Mouse (Mus musculus) intestine, postnatal 0 days (tissue): ENCODE results near the gene Car7. TPM values are rescaled to one million over a fixed set of nuclear protein-coding genes. Genes with fewer than 3 reads are reported as not detected.

Source experiments
- ATAC-seq: fragments of 200-750 bp; cut with Nextera tagmentation; 2 replicates; pipeline ENCODE4 v1.8.0; 2017; ENCODE audit warnings: mild to moderate bottlenecking, moderate TSS enrichment, moderate library complexity
- H3K27ac ChIP-seq: fragments of 300-500 bp; sonication (generic); 2 replicates; pipeline ENCODE4 v1.5.1; 2014; ENCODE audit warnings: mild to moderate bottlenecking, low read depth, low read length, moderate library complexity
- H3K27me3 ChIP-seq: fragments of 300-500 bp; sonication (generic); replicated peaks from 2 replicates; pipeline ENCODE4 v1.6.1; 2014; ENCODE audit warnings: low read length, mixed read lengths; ENCODE audit not compliant: control insufficient read depth, insufficient read depth
- H3K36me3 ChIP-seq: fragments of 300-500 bp; sonication (generic); 2 replicates; pipeline ENCODE4 v1.6.1; 2014; ENCODE audit warnings: mild to moderate bottlenecking, moderate library complexity; ENCODE audit not compliant: control insufficient read depth, insufficient read depth
- H3K4me1 ChIP-seq: fragments of 300-500 bp; sonication (generic); replicated peaks from 2 replicates; pipeline ENCODE4 v1.6.1; 2014; ENCODE audit warnings: antibody characterized with exemption, low read length, mixed read lengths; ENCODE audit not compliant: control insufficient read depth, insufficient read depth
- H3K4me2 ChIP-seq: fragments of 300-500 bp; sonication (generic); replicated peaks from 2 replicates; pipeline ENCODE4 v1.6.1; 2014; ENCODE audit warnings: low read depth, mild to moderate bottlenecking, moderate library complexity
- H3K4me3 ChIP-seq: fragments of 300-500 bp; sonication (generic); 2 replicates; pipeline ENCODE4 v1.5.1; 2014; ENCODE audit warnings: low read depth, low read length
- H3K9ac ChIP-seq: fragments of 300-500 bp; sonication (generic); 2 replicates; pipeline ENCODE4 v1.6.1; 2014; ENCODE audit warnings: mild to moderate bottlenecking, low read depth, low read length
- H3K9me3 ChIP-seq: fragments of 300-500 bp; sonication (generic); 2 replicates; pipeline ENCODE4 v1.6.1; 2016; ENCODE audit warnings: mixed run types; ENCODE audit not compliant: control insufficient read depth
- CTCF ChIP-seq: sonication (generic); IDR thresholded peaks from 2 replicates; pipeline ENCODE4 v1.5.1; 2016; ENCODE audit warnings: low read depth, mild to moderate bottlenecking, control low read depth, antibody characterized with exemption, moderate library complexity
- WGBS: fragments of 180-500 bp; shearing (Covaris S2); extraction: QIAGEN DNeasy Blood & Tissue Kit; methylation state at CpG from one replicate; pipeline ENCODE4 v1.1.7; 2014; 5-methylcytosine and 5-hydroxymethylcytosine counted together
- polyA plus RNA-seq: library from polyadenylated mRNA; unstranded; fragments of >200 nt; fragmentation: Nextera tagmentation; extraction: Ambion mirVana; gene quantifications from 2 replicates; pipeline ENCODE4 v1.2.1, GENCODE M21; 2015

Car7 gene
- polyA plus RNA-seq, 1 experiment from 2014 or later: 0.82 TPM

DNA sequence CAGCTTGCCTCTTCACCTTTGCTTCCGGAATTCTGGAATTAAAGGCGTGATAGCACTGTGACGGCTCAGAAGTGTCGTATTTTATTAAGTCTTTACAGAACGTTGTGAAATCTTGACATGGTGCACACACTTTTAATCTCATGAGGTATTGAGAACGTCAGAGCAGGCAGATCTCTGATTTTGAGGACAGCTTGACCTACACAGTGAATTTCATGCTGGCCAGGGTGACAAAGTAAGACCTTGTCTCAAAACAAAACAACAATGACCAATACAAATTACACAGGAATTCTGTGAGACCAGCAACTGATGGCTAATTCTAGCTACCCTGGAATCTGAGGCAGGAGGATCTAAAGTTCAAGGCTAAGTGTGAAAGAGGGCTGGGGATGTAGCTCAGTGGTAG lies 58.1 kb downstream of the Car7 start:
- no peak overlapping the region for H3K9ac ChIP-seq
- TF ChIP-seq CTCF: no peak
- ATAC-seq: no peak
- peaks cover 29% of the 10 kb centered on the region for H3K36me3 ChIP-seq
- H3K9me3 ChIP-seq: no peaks in the 10 kb centered on the region
- H3K4me1 ChIP-seq: no peaks in the 10 kb centered on the region; the same call in 1 of the 2 replicates
- peak overlapping the region; percentile 80; the same call in 1 of the 2 replicates for H3K4me2 ChIP-seq
- no peaks in the 10 kb centered on the region for H3K27me3 ChIP-seq
- 46% methylated on average over 6 of the region's 6 CpGs for WGBS
- H3K27ac ChIP-seq: no peak overlapping the region
- no peak overlapping the region for H3K4me3 ChIP-seq

DNA sequence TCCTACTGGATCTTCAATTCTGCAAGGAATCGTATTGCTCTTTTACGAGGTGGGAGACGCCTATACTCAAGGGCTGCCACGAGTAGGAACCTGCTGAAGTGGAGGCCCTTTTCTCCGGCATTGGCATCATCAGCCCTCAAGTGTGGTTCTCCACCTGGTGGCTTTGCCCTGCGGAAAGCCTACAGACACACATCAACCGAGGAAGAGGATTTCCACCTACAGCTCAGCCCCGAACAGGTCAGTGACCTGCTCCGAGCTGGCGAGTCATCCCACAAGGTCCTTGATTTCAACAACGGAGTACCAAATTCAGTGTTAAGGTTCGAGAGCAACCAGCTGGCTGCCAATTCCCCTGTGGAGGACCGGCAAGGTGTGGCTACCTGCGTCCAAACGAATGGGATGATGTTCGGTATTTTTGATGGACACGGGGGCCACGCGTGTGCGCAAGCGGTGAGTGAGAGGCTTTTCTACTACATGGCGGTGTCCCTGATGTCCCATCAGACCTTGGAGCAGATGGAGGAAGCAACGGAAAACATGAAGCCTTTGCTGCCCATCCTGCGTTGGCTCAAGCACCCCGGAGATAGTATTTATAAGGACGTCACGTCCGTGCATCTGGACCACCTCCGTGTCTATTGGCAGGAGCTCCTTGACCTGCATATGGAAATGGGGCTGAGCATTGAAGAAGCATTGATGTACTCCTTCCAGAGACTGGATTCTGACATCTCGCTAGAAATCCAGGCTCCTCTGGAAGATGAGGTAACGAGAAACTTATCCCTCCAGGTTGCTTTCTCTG lies 59.2 kb downstream of the Car7 start:
- H3K9me3 ChIP-seq: no peaks in the 10 kb centered on the region
- no peak overlapping the region for H3K9ac ChIP-seq
- no peak overlapping the region for H3K4me3 ChIP-seq
- 92% methylated on average over 31 of the region's 31 CpGs for WGBS
- no peak overlapping the region for H3K27ac ChIP-seq
- TF ChIP-seq CTCF: no peak
- H3K4me2 ChIP-seq: no peak overlapping the region
- H3K27me3 ChIP-seq: no peaks in the 10 kb centered on the region
- H3K4me1 ChIP-seq: no peaks in the 10 kb centered on the region; the same call in 1 of the 2 replicates
- no peak for ATAC-seq
- H3K36me3 ChIP-seq: peaks cover 29% of the 10 kb centered on the region

DNA sequence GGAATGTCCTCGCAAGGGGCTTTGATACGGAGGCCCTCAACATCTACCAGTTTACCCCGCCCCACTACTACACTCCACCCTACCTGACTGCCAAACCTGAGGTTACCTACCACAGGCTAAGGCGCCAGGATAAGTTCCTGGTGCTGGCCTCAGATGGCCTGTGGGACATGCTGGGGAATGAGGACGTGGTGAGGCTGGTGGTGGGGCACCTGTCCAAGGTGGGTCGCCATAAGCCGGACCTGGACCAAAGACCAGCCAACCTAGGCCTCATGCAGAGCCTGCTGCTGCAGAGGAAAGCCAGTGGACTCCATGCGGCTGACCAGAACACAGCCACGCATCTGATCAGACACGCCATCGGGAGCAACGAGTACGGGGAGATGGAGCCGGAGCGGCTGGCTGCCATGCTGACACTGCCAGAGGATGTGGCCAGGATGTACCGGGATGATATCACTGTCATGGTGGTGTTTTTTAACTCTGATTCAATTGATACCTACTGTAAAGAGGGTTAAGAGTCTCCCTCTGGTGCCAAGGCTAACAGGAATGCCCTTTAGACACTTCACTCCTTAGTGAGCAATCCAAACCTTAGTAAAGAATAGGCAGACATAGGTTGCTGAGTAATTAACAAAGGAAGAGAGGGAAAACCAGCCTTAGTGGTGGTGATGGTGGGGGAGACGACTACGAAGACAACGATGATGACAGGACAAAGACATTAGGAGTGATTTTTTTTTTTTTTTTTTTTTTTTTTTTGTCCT lies 60.3 kb downstream of the Car7 start:
- TF ChIP-seq CTCF: no peak
- Histone ChIP-seq H3K4me1 (no peaks in the 10 kb centered on the region; the same call in 1 of the 2 replicates), H3K36me3 (peaks cover 29% of the 10 kb centered on the region), H3K27ac (no peak overlapping the region), H3K4me2 (no peak overlapping the region), H3K4me3 (no peak overlapping the region), H3K9me3 (no peaks in the 10 kb centered on the region), H3K27me3 (no peaks in the 10 kb centered on the region), H3K9ac (no peak overlapping the region)
- ATAC-seq: no peak
- 94% methylated on average over 19 of the region's 19 CpGs for WGBS

DNA sequence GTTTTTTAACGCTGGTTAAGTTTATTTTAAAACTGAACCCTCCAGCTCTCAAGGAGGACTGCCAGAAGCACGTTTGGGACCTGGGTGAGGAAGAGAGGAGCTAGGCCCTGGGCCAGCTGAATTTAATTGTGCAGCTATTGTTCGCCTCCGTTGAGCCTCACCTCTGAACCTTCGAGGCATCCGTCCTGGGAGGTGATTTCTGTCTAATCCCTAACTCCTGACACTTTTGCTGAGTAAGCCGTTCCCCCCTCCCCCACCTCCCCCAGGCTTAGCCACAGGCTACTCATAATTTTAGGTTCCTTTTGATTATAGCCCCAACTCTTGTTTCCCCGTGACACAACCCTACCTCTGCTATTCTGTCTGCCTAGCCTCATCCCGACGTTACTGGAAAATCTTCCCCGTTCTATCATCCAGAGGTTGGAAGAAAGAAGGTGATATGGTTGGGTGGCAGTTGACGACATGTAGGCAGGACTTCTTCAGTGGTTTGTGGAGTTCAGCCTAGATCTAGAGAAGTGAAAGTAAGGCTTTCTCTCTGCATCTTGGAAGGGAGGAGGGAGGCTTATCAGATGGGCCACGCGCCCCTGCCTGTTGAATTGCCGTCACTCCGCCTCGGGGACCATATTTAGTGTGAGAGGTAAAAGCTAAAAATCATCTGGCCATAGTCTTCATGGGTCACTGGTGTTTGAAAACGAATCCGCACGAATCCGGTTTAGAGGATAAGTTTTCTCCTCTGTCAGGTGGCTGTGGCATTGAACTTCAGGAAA lies 61.5 kb downstream of the Car7 start:
- Histone ChIP-seq H3K4me2 (no peak overlapping the region), H3K27ac (no peak overlapping the region)

DNA sequence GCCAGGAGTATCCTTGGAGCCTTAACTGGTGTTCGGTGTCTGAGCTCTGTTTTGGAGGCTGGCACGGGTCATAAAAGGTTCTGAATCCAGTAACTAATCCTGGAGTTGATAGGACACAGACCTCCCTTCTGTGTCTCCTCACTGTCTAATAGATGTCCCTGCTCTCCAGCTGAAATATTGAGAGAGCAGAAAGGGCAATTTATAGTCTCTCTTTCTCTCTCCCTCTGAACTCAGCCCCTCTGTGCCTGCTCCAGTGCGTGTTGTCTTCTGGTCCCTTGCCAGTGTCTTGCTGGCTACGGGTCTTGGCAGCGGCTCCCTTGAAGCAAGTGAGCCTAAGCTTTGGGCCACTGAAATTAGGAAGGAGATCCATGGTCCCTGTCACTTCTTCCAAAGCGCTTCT lies 63.2 kb downstream of the Car7 start:
- Histone ChIP-seq H3K27ac (no peak overlapping the region), H3K4me1 (peaks cover 5% of the 10 kb centered on the region; the same call in 1 of the 2 replicates), H3K9me3 (no peaks in the 10 kb centered on the region), H3K4me2 (no peak overlapping the region), H3K9ac (no peak overlapping the region), H3K4me3 (no peak overlapping the region), H3K36me3 (peaks cover 29% of the 10 kb centered on the region), H3K27me3 (no peaks in the 10 kb centered on the region)
- WGBS: 63% methylated on average over 6 of the region's 6 CpGs
- no peak for ATAC-seq
- no peak for TF ChIP-seq CTCF

More for the DNA sequence above, 61.5 kb downstream of the Car7 start:
- H3K9me3 ChIP-seq: no peaks in the 10 kb centered on the region
- TF ChIP-seq CTCF: no peak
- H3K36me3 ChIP-seq: peaks cover 29% of the 10 kb centered on the region
- no peak overlapping the region for H3K4me3 ChIP-seq
- H3K27me3 ChIP-seq: no peaks in the 10 kb centered on the region
- no peak overlapping the region for H3K9ac ChIP-seq
- ATAC-seq: no peak
- 81% methylated on average over 21 of the region's 21 CpGs for WGBS
- no peaks in the 10 kb centered on the region; the same call in 1 of the 2 replicates for H3K4me1 ChIP-seq

DNA sequence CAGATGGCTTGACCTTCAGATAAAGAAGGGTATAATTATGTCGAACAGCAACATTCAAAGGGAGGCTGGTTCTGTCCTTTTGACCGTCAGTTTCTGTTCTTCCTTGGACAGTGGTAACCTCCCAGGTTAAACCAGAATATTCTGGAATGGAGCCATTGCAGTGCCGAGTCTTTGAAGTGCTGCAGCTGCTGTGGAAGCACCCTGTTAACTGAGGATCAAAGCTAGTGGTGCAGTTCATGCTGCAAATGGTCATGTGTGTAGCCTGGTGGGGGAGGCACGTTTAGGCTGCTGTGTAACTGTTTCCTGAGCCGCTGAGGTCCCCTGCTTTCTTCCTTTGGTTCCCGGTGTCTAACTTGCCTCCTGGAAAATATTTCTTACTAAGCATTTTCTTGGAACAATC lies 64.0 kb downstream of the Car7 start:
- H3K9ac ChIP-seq: no peak overlapping the region
- H3K27me3 ChIP-seq: no peaks in the 10 kb centered on the region
- no peak overlapping the region for H3K4me3 ChIP-seq
- no peak overlapping the region for H3K27ac ChIP-seq
- ATAC-seq: no peak
- peaks cover 5% of the 10 kb centered on the region; the same call in 1 of the 2 replicates for H3K4me1 ChIP-seq
- no peaks in the 10 kb centered on the region for H3K9me3 ChIP-seq
- 34% methylated on average over 6 of the region's 6 CpGs for WGBS
- no peak overlapping the region for H3K4me2 ChIP-seq
- H3K36me3 ChIP-seq: peaks cover 28% of the 10 kb centered on the region
- no peak for TF ChIP-seq CTCF

Other genes starting within 250 kb of the Car7 start
- not detected in 2 replicates for gene Cmtm2a, start 241.5 kb upstream of the Car7 start, polyA plus RNA-seq
- not detected in 2 replicates for gene Gm45711, start 224.6 kb upstream of the Car7 start, polyA plus RNA-seq
- not detected in 2 replicates for gene Cmtm1, start 224.5 kb upstream of the Car7 start, polyA plus RNA-seq
- not detected in 2 replicates for gene Gm11020, start 213.1 kb upstream of the Car7 start, polyA plus RNA-seq
- not detected in 2 replicates for gene Cmtm2b, start 212.5 kb upstream of the Car7 start, polyA plus RNA-seq
- 40.3 and 40.5 TPM in 2 replicates for gene Cmtm3, start 195.3 kb upstream of the Car7 start, polyA plus RNA-seq
- gene Cmtm4, start 138.9 kb upstream of the Car7 start, polyA plus RNA-seq: 5.9 and 6.7 TPM in 2 replicates
- 19.0 and 20.4 TPM in 2 replicates for gene Dync1li2, start 91.6 kb upstream of the Car7 start, polyA plus RNA-seq
- gene Terb1, start 24.8 kb upstream of the Car7 start, polyA plus RNA-seq: 0.16 TPM in 2 replicates
- 43.8 and 48.6 TPM in 2 replicates for gene Nae1, start 52 bp upstream of the Car7 start, polyA plus RNA-seq
- gene Pdp2, start 56.8 kb downstream of the Car7 start, polyA plus RNA-seq: 12.2 and 15.2 TPM in 2 replicates
- not detected in 2 replicates for gene Cdh16, start 89.7 kb downstream of the Car7 start, polyA plus RNA-seq
- gene Rrad, start 96.6 kb downstream of the Car7 start, polyA plus RNA-seq: 5.8 and 6.1 TPM in 2 replicates
- 59.1 and 60.6 TPM in 2 replicates for gene Ciao2b, start 107.3 kb downstream of the Car7 start, polyA plus RNA-seq
- gene Ces2a, start 199.3 kb downstream of the Car7 start, polyA plus RNA-seq: 5.4 and 6.1 TPM in 2 replicates